Mouse (Mus musculus) MEL (cell line): ENCODE results near the gene Dock3. TPM values are rescaled to one million over a fixed set of nuclear protein-coding genes. Genes with fewer than 3 reads are reported as not detected.

ENCODE experiments used
- DNase-seq: peaks from one replicate; pipeline ENCODE4 v3.0.0; 2011; ENCODE audit warnings: low read depth, low spot score
- H3K27ac ChIP-seq: 2 replicates; pipeline ENCODE4 v1.5.1; 2012; ENCODE audit warnings: low read depth, mild to moderate bottlenecking, control low read depth, low read length, moderate library complexity; ENCODE audit not compliant: control insufficient read depth
- H3K27me3 ChIP-seq, 2 experiments: fragments of 150-350 bp in 1 of 2; sonication (generic) in 1 of 2; 2 replicates each; pipeline ENCODE4 v1.6.1; 2012; ENCODE audit warnings: low read length in 2 of 2, mild to moderate bottlenecking in 2 of 2, improper control_type of control experiment in 1 of 2, moderate library complexity in 1 of 2; ENCODE audit not compliant: insufficient read depth in 2 of 2, control insufficient read depth in 1 of 2
- H3K36me3 ChIP-seq, 2 experiments: 2 replicates each; pipeline ENCODE4 v1.6.1; 2012 to 2014; ENCODE audit warnings: low read length in 2 of 2, improper control_type of control experiment in 1 of 2, inconsistent platforms in 1 of 2, mild to moderate bottlenecking in 1 of 2; ENCODE audit not compliant: insufficient read depth in 2 of 2, control insufficient read depth in 1 of 2
- H3K4me1 ChIP-seq, 2 experiments: fragments of 150-350 bp in 1 of 2; sonication (generic) in 1 of 2; 2 replicates each; pipeline ENCODE4 v1.6.1; 2012; ENCODE audit warnings: low read length in 2 of 2, improper control_type of control experiment in 1 of 2, mild to moderate bottlenecking in 1 of 2; ENCODE audit not compliant: insufficient read depth in 2 of 2, control insufficient read depth in 1 of 2
- H3K4me3 ChIP-seq, 2 experiments: fragments of 150-350 bp in 1 of 2; sonication (generic) in 1 of 2; 2 replicates each; pipeline ENCODE4 v1.5.1; 2012; ENCODE audit warnings: low read depth in 2 of 2, low read length in 2 of 2, mild to moderate bottlenecking in 2 of 2, moderate library complexity in 2 of 2, control low read depth in 1 of 2, improper control_type of control experiment in 1 of 2; ENCODE audit not compliant: control insufficient read depth in 1 of 2, insufficient read depth in 1 of 2
- H3K79me2 ChIP-seq: 2 replicates; pipeline ENCODE4 v1.6.1; 2012; ENCODE audit warnings: mild to moderate bottlenecking, low read length, moderate library complexity; ENCODE audit not compliant: control insufficient read depth, poor library complexity, insufficient read depth
- H3K9ac ChIP-seq: 2 replicates; pipeline ENCODE4 v1.6.1; 2012; ENCODE audit warnings: low read depth, mild to moderate bottlenecking, control low read depth, low read length, moderate library complexity; ENCODE audit not compliant: control insufficient read depth, poor library complexity, severe bottlenecking
- H3K9me3 ChIP-seq: fragments of 150-350 bp; sonication (generic); replicated peaks from 2 replicates; pipeline ENCODE4 v1.6.1; 2012; ENCODE audit warnings: mild to moderate bottlenecking, low read length, improper control_type of control experiment, moderate library complexity; ENCODE audit not compliant: insufficient read depth
- CHD1 ChIP-seq: IDR thresholded peaks from 2 replicates; pipeline ENCODE4 v1.6.1; 2012; ENCODE audit warnings: low read depth, mild to moderate bottlenecking, inconsistent platforms, low read length, improper control_type of control experiment
- CHD2 ChIP-seq: IDR thresholded peaks from 2 replicates; pipeline ENCODE4 v1.6.1; 2011; ENCODE audit warnings: low read length, improper control_type of control experiment
- CTCF ChIP-seq, 3 experiments: IDR thresholded peaks in 2 of 3; conservative IDR thresholded peaks in 1 of 3; 2 replicates each; pipeline ENCODE4 v1.5.1; 2011 to 2012; ENCODE audit warnings: low read length in 3 of 3, low read depth in 2 of 3, mild to moderate bottlenecking in 2 of 3, improper control_type of control experiment in 1 of 3, inconsistent platforms in 1 of 3, mixed read lengths in 1 of 3, moderate library complexity in 1 of 3; ENCODE audit not compliant: control insufficient read depth in 1 of 3, insufficient read depth in 1 of 3, poor library complexity in 1 of 3, severe bottlenecking in 1 of 3
- ELF1 ChIP-seq: IDR thresholded peaks from 2 replicates; pipeline ENCODE4 v1.6.1; 2014; ENCODE audit warnings: low read depth, mild to moderate bottlenecking, inconsistent platforms, low read length, improper control_type of control experiment, moderate library complexity
- JUND ChIP-seq: IDR thresholded peaks from 2 replicates; pipeline ENCODE4 v1.6.1; 2011; ENCODE audit warnings: low read depth, mild to moderate bottlenecking, improper control_type of control experiment, low read length
- MAFK ChIP-seq: IDR thresholded peaks from 2 replicates; pipeline ENCODE4 v1.6.1; 2011; ENCODE audit warnings: low read depth, mild to moderate bottlenecking, low read length, improper control_type of control experiment, borderline replicate concordance
- MAX ChIP-seq: IDR thresholded peaks from 2 replicates; pipeline ENCODE4 v1.6.1; 2011; ENCODE audit warnings: low read length, improper control_type of control experiment
- MAZ ChIP-seq: IDR thresholded peaks from 2 replicates; pipeline ENCODE4 v1.6.1; 2012; ENCODE audit warnings: low read depth, mild to moderate bottlenecking, inconsistent platforms, low read length, improper control_type of control experiment
- MEF2A ChIP-seq: IDR thresholded peaks from 2 replicates; pipeline ENCODE4 v1.6.1; 2014; ENCODE audit warnings: low read depth, mild to moderate bottlenecking, inconsistent platforms, low read length, improper control_type of control experiment; ENCODE audit not compliant: poor library complexity, insufficient replicate concordance, severe bottlenecking; ENCODE audit errors: extremely low read depth
- MXI1 ChIP-seq: IDR thresholded peaks from 2 replicates; pipeline ENCODE4 v1.6.1; 2011; ENCODE audit warnings: mild to moderate bottlenecking, low read depth, low read length, improper control_type of control experiment
- MYB ChIP-seq: IDR thresholded peaks from 2 replicates; pipeline ENCODE4 v1.6.1; 2011; ENCODE audit warnings: mild to moderate bottlenecking, low read depth, low read length, improper control_type of control experiment
- MYC ChIP-seq: IDR thresholded peaks from 2 replicates; pipeline ENCODE4 v1.6.1; 2011; ENCODE audit warnings: low read depth, mild to moderate bottlenecking, low read length, improper control_type of control experiment, moderate library complexity
- NELFE ChIP-seq: IDR thresholded peaks from 2 replicates; pipeline ENCODE4 v1.6.1; 2011; ENCODE audit warnings: low read depth, low read length, improper control_type of control experiment
- NRF1 ChIP-seq: IDR thresholded peaks from 2 replicates; pipeline ENCODE4 v1.6.1; 2014; ENCODE audit warnings: low read depth, mild to moderate bottlenecking, inconsistent platforms, low read length, improper control_type of control experiment, moderate library complexity; ENCODE audit not compliant: poor library complexity, insufficient read depth, severe bottlenecking
- POLR2AphosphoS2 ChIP-seq: IDR thresholded peaks from 2 replicates; pipeline ENCODE4 v1.6.1; 2011; ENCODE audit warnings: low read length, improper control_type of control experiment
- POLR2AphosphoS5 ChIP-seq: IDR thresholded peaks from 2 replicates; pipeline ENCODE4 v1.6.1; 2012; ENCODE audit warnings: low read depth, borderline replicate concordance, mild to moderate bottlenecking, inconsistent platforms, low read length, moderate library complexity, mixed read lengths
- RAD21 ChIP-seq: IDR thresholded peaks from 2 replicates; pipeline ENCODE4 v1.6.1; 2011; ENCODE audit warnings: mild to moderate bottlenecking, low read depth, low read length, improper control_type of control experiment
- RCOR1 ChIP-seq: IDR thresholded peaks from 2 replicates; pipeline ENCODE4 v1.6.1; 2012; ENCODE audit warnings: low read depth, mild to moderate bottlenecking, inconsistent platforms, low read length, improper control_type of control experiment
- SIN3A ChIP-seq: IDR thresholded peaks from 2 replicates; pipeline ENCODE4 v1.6.1; 2012; ENCODE audit warnings: low read length, improper control_type of control experiment, inconsistent platforms
- SMC3 ChIP-seq: IDR thresholded peaks from 2 replicates; pipeline ENCODE4 v1.6.1; 2011; ENCODE audit warnings: low read depth, low read length, improper control_type of control experiment
- TBP ChIP-seq: IDR thresholded peaks from 2 replicates; pipeline ENCODE4 v1.8.0; 2011; ENCODE audit warnings: low read depth, low read length, improper control_type of control experiment
- TCF12 ChIP-seq: IDR thresholded peaks from 2 replicates; pipeline ENCODE4 v1.6.1; 2014; ENCODE audit warnings: low read depth, mild to moderate bottlenecking, inconsistent platforms, low read length, improper control_type of control experiment, moderate library complexity
- USF1 ChIP-seq: IDR thresholded peaks from 2 replicates; pipeline ENCODE4 v1.6.1; 2014; ENCODE audit warnings: low read depth, mild to moderate bottlenecking, inconsistent platforms, low read length, improper control_type of control experiment, moderate library complexity
- ZC3H11A ChIP-seq: IDR thresholded peaks from 2 replicates; pipeline ENCODE4 v1.6.1; 2012; ENCODE audit warnings: low read depth, mild to moderate bottlenecking, inconsistent platforms, low read length, improper control_type of control experiment
- ZKSCAN1 ChIP-seq: IDR thresholded peaks from 2 replicates; pipeline ENCODE4 v1.6.1; 2012; ENCODE audit warnings: low read depth, mild to moderate bottlenecking, inconsistent platforms, low read length, improper control_type of control experiment, moderate library complexity
- ZMIZ1 ChIP-seq: IDR thresholded peaks from 2 replicates; pipeline ENCODE4 v1.6.1; 2012; ENCODE audit warnings: low read depth, mild to moderate bottlenecking, inconsistent platforms, low read length, improper control_type of control experiment, moderate library complexity
- ZNF384 ChIP-seq: IDR thresholded peaks from 2 replicates; pipeline ENCODE4 v1.6.1; 2012; ENCODE audit warnings: low read depth, mild to moderate bottlenecking, inconsistent platforms, low read length, improper control_type of control experiment
- polyA plus RNA-seq, 2 experiments: library from polyadenylated mRNA; stranded (reverse) in 1 of 2; unstranded in 1 of 2; fragments of >175 nt in 1 of 2; fragments of >200 nt in 1 of 2; gene quantifications; 2 replicates each; pipeline versions ENCODE4 v1.2.1 to v1.2.4; 2012; ENCODE audit warnings: low replicate concordance in 2 of 2, low read depth in 1 of 2; ENCODE audit not compliant: insufficient read length in 2 of 2, insufficient read depth in 1 of 2, missing spikeins in 1 of 2
- total RNA-seq: library from RNA; depleted of rRNA; stranded (reverse); fragments of 300-350 nt; gene quantifications from 2 replicates; pipeline ENCODE4 v1.2.3, GENCODE M21; 2012

Dock3 gene
- total and polyA plus RNA-seq, 3 experiments = 0.03 to 0.08 TPM; not detected in 1

- Histone ChIP-seq H3K4me3 (no peak overlapping the region), H3K27me3 (peaks cover 0 to 2% of the 10 kb centered on the region in 2 experiments; a peak in 1 of 4 replicates), H3K36me3 (peaks cover 0 to 9% of the 10 kb centered on the region in 2 experiments; a peak in 2 of 4 replicates), H3K4me1 (peaks cover 7 to 10% of the 10 kb centered on the region in 2 experiments), H3K9me3 (no peaks in the 10 kb centered on the region), H3K9ac (no peak overlapping the region), H3K79me2 (no peaks in the 10 kb centered on the region), H3K27ac (no peak overlapping the region)
- TF ChIP-seq RAD21 (no peak), MYC (no peak), MAFK (no peak), MAZ (no peak), MEF2A (no peak), ZMIZ1 (no peak), ZNF384 (no peak), NELFE (no peak), JUND (no peak), TCF12 (no peak), MAX (no peak), TBP (no peak), ZKSCAN1 (no peak), USF1 (no peak), ZC3H11A (no peak), MXI1 (no peak), RCOR1 (no peak), MYB (no peak), NRF1 (no peak)
- no peak for DNase-seq
Measured at GRCm38 (mm10) chr9:106906597-106906996, 325.1 kb downstream of the Dock3 start.

DNA sequence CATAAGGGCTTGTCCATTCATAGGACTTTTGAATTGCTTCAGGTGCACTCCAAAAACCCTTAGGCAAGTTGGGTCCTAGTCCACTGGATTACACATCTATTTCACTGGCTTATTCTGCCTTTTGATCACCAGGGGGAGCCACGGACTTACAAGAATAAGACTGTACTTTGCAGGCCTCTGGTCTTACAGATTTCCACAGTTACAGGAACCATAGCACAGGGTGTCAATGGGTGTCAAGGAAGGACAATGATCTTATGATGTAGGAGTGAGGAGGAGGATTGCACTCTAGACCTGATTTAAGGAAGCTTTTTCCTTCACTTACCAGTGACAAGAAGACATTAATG, 327.9 kb downstream of the Dock3 start:
- Histone ChIP-seq H3K9me3 (no peaks in the 10 kb centered on the region), H3K79me2 (no peaks in the 10 kb centered on the region), H3K27me3 (peaks cover 0 to 2% of the 10 kb centered on the region in 2 experiments; a peak in 2 of 4 replicates), H3K36me3 (peaks cover 0 to 9% of the 10 kb centered on the region in 2 experiments; a peak in 2 of 4 replicates), H3K9ac (no peak overlapping the region), H3K27ac (no peak overlapping the region), H3K4me3 (no peak overlapping the region)
- peak; percentile 78 for DNase-seq
- TF ChIP-seq MAX (no peak), SMC3 (peak; percentile 83), SIN3A (no peak), POLR2AphosphoS2 (no peak), ZC3H11A (peak; percentile 61), CHD1 (no peak), RAD21 (peak; percentile 84), CTCF (IDR thresholded peaks at IDR 0.05 in 2 of 3, conservative IDR thresholded peaks at IDR 0.05 in 1 of 3; ENCODE audit: control insufficient read depth in 1 of 3, insufficient read depth in 1 of 3, low read depth in 2 of 3, low read length in 3 of 3, poor library complexity in 1 of 3, severe bottlenecking in 1 of 3) (peak; percentile 43 to 83 (median 63); a peak in 5 of 6 replicates), CHD2 (no peak), ELF1 (no peak), POLR2AphosphoS5 (no peak), MEF2A (no peak)
- TF ChIP-seq, all 39 proteins: peak for 4
- H3K4me1 ChIP-seq = peaks cover 7 to 10% of the 10 kb centered on the region in 2 experiments
